In the genomic region with DNA sequence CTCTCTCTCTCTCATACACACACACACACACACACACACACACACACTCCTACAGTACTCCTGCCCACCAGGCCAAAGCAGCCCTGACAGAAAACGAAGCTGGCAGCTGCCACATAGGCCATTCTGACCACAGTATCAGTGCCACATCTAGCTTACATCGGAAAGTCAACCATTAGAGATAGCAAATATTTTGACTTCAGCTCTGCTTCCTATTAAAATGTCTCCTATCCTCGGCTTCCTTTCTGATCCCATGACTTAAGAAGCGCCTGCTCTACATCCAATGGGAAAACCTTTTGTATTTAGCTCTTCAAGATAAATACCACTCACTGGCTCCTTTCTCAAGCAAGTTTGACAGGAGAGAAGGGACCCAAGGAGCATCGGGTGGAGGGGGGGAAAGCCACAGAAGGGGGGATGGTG, we compare ENCODE assay signal across 7 mouse cellular contexts. TPM values are rescaled to one million over a fixed set of nuclear protein-coding genes. Genes with fewer than 3 reads are reported as not detected.
DNase-seq lines count a peak whose midpoint lies in the region; ATAC-seq lines count a peak whose summit lies in the region.

No protein-coding gene starts in this region.

- peak overlapping the region; percentile 94 for H3K9ac ChIP-seq in forebrain, embryonic 12.5 days
- H3K9ac ChIP-seq in liver, embryonic 12.5 days, result no peak overlapping the region; the same call in 1 of the 2 replicates
- H3K9ac ChIP-seq in stomach, embryonic 15.5 days, result no peak overlapping the region

- peak overlapping the region; percentile 85 for H3K27ac ChIP-seq in forebrain, embryonic 12.5 days
- no peak overlapping the region for H3K27ac ChIP-seq in liver, embryonic 12.5 days
- no peak overlapping the region for H3K27ac ChIP-seq in stomach, embryonic 15.5 days

- no peak for DNase-seq in layer of hippocampus, postnatal 14 days (ENCODE audit: low spot score in 2 of 2)

- H3K4me1 ChIP-seq in megakaryocyte, embryonic 14.5 days, result peaks cover 82% of the 10 kb centered on the region
- H3K4me1 ChIP-seq in forebrain, embryonic 12.5 days, result peaks cover 33% of the 10 kb centered on the region
- H3K4me1 ChIP-seq in liver, embryonic 12.5 days, result peaks cover 22% of the 10 kb centered on the region
- H3K4me1 ChIP-seq in stomach, embryonic 15.5 days, result peaks cover 7% of the 10 kb centered on the region; the same call in 1 of the 2 replicates

- no peak for ATAC-seq in megakaryocyte, adult 5-6 weeks (ENCODE audit: poor library complexity, severe bottlenecking)
- no peak for ATAC-seq in forebrain, embryonic 12.5 days (ENCODE audit: low FRiP score)
- no peak for ATAC-seq in liver, embryonic 12.5 days
- no peak for ATAC-seq in stomach, embryonic 15.5 days (ENCODE audit: insufficient read depth, low FRiP score, low read depth)
- no peak for ATAC-seq in megakaryocyte-erythroid progenitor cell, adult 5-6 weeks (replicated peaks; ENCODE audit: low FRiP score, low TSS enrichment, poor library complexity, severe bottlenecking)

- peaks cover 11% of the 10 kb centered on the region for H3K9me3 ChIP-seq in megakaryocyte, embryonic 14.5 days
- H3K9me3 ChIP-seq in forebrain, embryonic 12.5 days, result no peaks in the 10 kb centered on the region
- no peaks in the 10 kb centered on the region for H3K9me3 ChIP-seq in liver, embryonic 12.5 days (replicated peaks)
- H3K9me3 ChIP-seq in stomach, embryonic 15.5 days, result no peaks in the 10 kb centered on the region

- peaks cover 25% of the 10 kb centered on the region for H3K36me3 ChIP-seq in megakaryocyte, embryonic 14.5 days (replicated peaks; ENCODE audit: low read length)
- no peaks in the 10 kb centered on the region; the same call in 1 of the 2 replicates for H3K36me3 ChIP-seq in forebrain, embryonic 12.5 days (replicated peaks)
- H3K36me3 ChIP-seq in liver, embryonic 12.5 days, result no peaks in the 10 kb centered on the region
- no peaks in the 10 kb centered on the region for H3K36me3 ChIP-seq in stomach, embryonic 15.5 days

- H3K4me2 ChIP-seq in forebrain, embryonic 12.5 days, result peak overlapping the region; percentile 92
- H3K4me2 ChIP-seq in liver, embryonic 12.5 days, result peak overlapping the region; percentile 97
- H3K4me2 ChIP-seq in stomach, embryonic 15.5 days, result peak overlapping the region; percentile 99; the same call in 1 of the 2 replicates

- 46% methylated on average over 5 of the region's 5 CpGs for WGBS in forebrain, embryonic 12.5 days
- WGBS in liver, embryonic 12.5 days (ENCODE audit: insufficient replicate concordance), result 44% methylated on average over 5 of the region's 5 CpGs
- 55% methylated on average over 5 of the region's 5 CpGs for WGBS in stomach, embryonic 15.5 days

- H3K4me3 ChIP-seq in megakaryocyte, embryonic 14.5 days (replicated peaks), result peak overlapping the region; percentile 98
- peak overlapping the region; percentile 79 for H3K4me3 ChIP-seq in forebrain, embryonic 12.5 days (replicated peaks)
- no peak overlapping the region; the same call in 1 of the 2 replicates for H3K4me3 ChIP-seq in liver, embryonic 12.5 days
- H3K4me3 ChIP-seq in stomach, embryonic 15.5 days (replicated peaks), result peak overlapping the region; percentile 71

- H3K27me3 ChIP-seq in megakaryocyte, embryonic 14.5 days (replicated peaks), result peaks cover 10% of the 10 kb centered on the region
- H3K27me3 ChIP-seq in forebrain, embryonic 12.5 days, result no peaks in the 10 kb centered on the region
- peaks cover 23% of the 10 kb centered on the region for H3K27me3 ChIP-seq in liver, embryonic 12.5 days (replicated peaks)
- H3K27me3 ChIP-seq in stomach, embryonic 15.5 days (replicated peaks), result no peaks in the 10 kb centered on the region

RNA-seq across cellular contexts. Expression of gene Cyfip2, which starts 2.0 kb away (rescaled TPM):
- 2.3 and 3.2 TPM in 2 replicates for polyA plus RNA-seq in megakaryocyte, embryonic 14.5 days (2012; ENCODE audit: insufficient read depth, low replicate concordance)
- total RNA-seq in megakaryocyte, adult 5-6 weeks (2015), result 56.5 and 69.7 TPM in 2 replicates
- 28.2 and 50.1 TPM in 2 replicates for total RNA-seq in megakaryocyte, adult 5-6 weeks (2017)
- 55.7 and 64.2 TPM in 2 replicates for polyA plus RNA-seq in forebrain, embryonic 12.5 days (2016; fragmentation: Nextera tagmentation; extraction: Ambion mirVana)
- polyA plus RNA-seq in liver, embryonic 12.5 days (2016; fragmentation: Nextera tagmentation; extraction: Ambion mirVana), result 4.9 TPM in 2 replicates
- polyA plus RNA-seq in stomach, embryonic 15.5 days (2015; fragmentation: Nextera tagmentation; extraction: Ambion mirVana), result 7.3 and 10.0 TPM in 2 replicates
- total RNA-seq in megakaryocyte-erythroid progenitor cell, adult 5-6 weeks (2014; fragmentation: Nextera tagmentation), result 56.1 and 57.3 TPM in 2 replicates
- total RNA-seq in megakaryocyte-erythroid progenitor cell, adult 5-6 weeks (2017), result 28.3 and 36.6 TPM in 2 replicates
- 100 to 1,000 TPM; 362 to 381 TPM for total RNA-seq in layer of hippocampus, postnatal 14 days (2021)
